Mouse (Mus musculus) stomach, postnatal 0 days (tissue): ENCODE measurements at regions not wholly inside any gene's neighbourhood (a gene's known extent, or its start where the extent isn't known, plus 50 kb on each side); places are given as distances from the start of the nearest gene placed in this dataset.
"Not testable (repeated sequence)": the region's sequence is repeated elsewhere in the genome, so short reads cannot be mapped to it uniquely, and the experiment has no call there.

Experiments
- ATAC-seq: fragments of 200-750 bp; cut with Nextera tagmentation; 2 replicates; pipeline ENCODE4 v1.8.0; 2017; ENCODE audit not compliant: low FRiP score, low TSS enrichment
- DNase-seq: peaks from one replicate; pipeline ENCODE4 v3.0.0-alpha.2; 2016; ENCODE audit warnings: low spot score
- H3K27ac ChIP-seq: fragments of 300-500 bp; sonication (generic); replicated peaks from 2 replicates; pipeline ENCODE4 v1.5.1; 2014; ENCODE audit warnings: mild to moderate bottlenecking, control low read depth
- H3K27me3 ChIP-seq: fragments of 300-500 bp; sonication (generic); 2 replicates; pipeline ENCODE4 v1.6.1; 2014; ENCODE audit warnings: low read length; ENCODE audit not compliant: control insufficient read depth, insufficient read depth
- H3K36me3 ChIP-seq: fragments of 300-500 bp; sonication (generic); 2 replicates; pipeline ENCODE4 v1.6.1; 2014; ENCODE audit warnings: low read length, mixed read lengths; ENCODE audit not compliant: control insufficient read depth, insufficient read depth
- H3K4me1 ChIP-seq: fragments of 300-500 bp; sonication (generic); replicated peaks from 2 replicates; pipeline ENCODE4 v1.6.1; 2014; ENCODE audit warnings: antibody characterized with exemption; ENCODE audit not compliant: control insufficient read depth, insufficient read depth
- H3K4me2 ChIP-seq: fragments of 300-500 bp; sonication (generic); replicated peaks from 2 replicates; pipeline ENCODE4 v1.6.1; 2014; ENCODE audit warnings: low read depth, mild to moderate bottlenecking, control low read depth, moderate library complexity
- H3K4me3 ChIP-seq: fragments of 300-500 bp; sonication (generic); 2 replicates; pipeline ENCODE4 v1.5.1; 2014; ENCODE audit warnings: low read depth, low read length, control low read depth
- H3K9ac ChIP-seq: fragments of 300-500 bp; sonication (generic); 2 replicates; pipeline ENCODE4 v1.6.1; 2014; ENCODE audit warnings: mild to moderate bottlenecking, low read length, control low read depth, mixed read lengths
- H3K9me3 ChIP-seq: fragments of 300-500 bp; sonication (generic); 2 replicates; pipeline ENCODE4 v1.6.1; 2016; ENCODE audit warnings: low read length; ENCODE audit not compliant: control insufficient read depth
- CTCF ChIP-seq: IDR thresholded peaks from 2 replicates; pipeline ENCODE4 v1.5.1; 2016; ENCODE audit warnings: antibody characterized with exemption, low read depth, mild to moderate bottlenecking, moderate library complexity
- EP300 ChIP-seq: optimal IDR thresholded peaks from 2 replicates; pipeline ENCODE3; 2016; ENCODE audit warnings: antibody characterized with exemption
- WGBS: fragments of 180-500 bp; shearing (Covaris S2); extraction: QIAGEN DNeasy Blood & Tissue Kit; methylation state at CpG from one replicate; pipeline ENCODE4 v1.1.7; 2014; 5-methylcytosine and 5-hydroxymethylcytosine counted together

- no peak overlapping the region for H3K27ac ChIP-seq
- no peaks in the 10 kb centered on the region for H3K9me3 ChIP-seq
- H3K4me3 ChIP-seq, result no peak overlapping the region
- H3K4me2 ChIP-seq, result no peak overlapping the region
- no peaks in the 10 kb centered on the region for H3K27me3 ChIP-seq
- DNase-seq (no peak), ATAC-seq (no peak)
- no peak for TF ChIP-seq CTCF
- TF ChIP-seq EP300, result no peak
- WGBS, result 50% methylated on average over 1 of the region's 1 CpGs
- H3K4me1 ChIP-seq, result no peaks in the 10 kb centered on the region
- no peaks in the 10 kb centered on the region for H3K36me3 ChIP-seq
- H3K9ac ChIP-seq, result no peak overlapping the region
These were observed 209.1 kb upstream of the Gap43 start for GRCm38 (mm10) chr16:42549591-42549990.

GRCm38 (mm10) chr16:42546229-42547163 lies 206.0 kb upstream of the Gap43 start:
- no peak for ATAC-seq
- no peak overlapping the region for H3K9ac ChIP-seq
- no peaks in the 10 kb centered on the region for H3K36me3 ChIP-seq
- H3K27ac ChIP-seq, result no peak overlapping the region
- H3K4me3 ChIP-seq, result no peak overlapping the region
- H3K27me3 ChIP-seq, result no peaks in the 10 kb centered on the region
- H3K9me3 ChIP-seq, result no peaks in the 10 kb centered on the region
- H3K4me1 ChIP-seq, result no peaks in the 10 kb centered on the region
- WGBS, result 50% methylated on average over 14 of the region's 14 CpGs
- TF ChIP-seq EP300, result no peak
- TF ChIP-seq CTCF, result no peak
- H3K4me2 ChIP-seq, result no peak overlapping the region
- no peak for DNase-seq

DNA sequence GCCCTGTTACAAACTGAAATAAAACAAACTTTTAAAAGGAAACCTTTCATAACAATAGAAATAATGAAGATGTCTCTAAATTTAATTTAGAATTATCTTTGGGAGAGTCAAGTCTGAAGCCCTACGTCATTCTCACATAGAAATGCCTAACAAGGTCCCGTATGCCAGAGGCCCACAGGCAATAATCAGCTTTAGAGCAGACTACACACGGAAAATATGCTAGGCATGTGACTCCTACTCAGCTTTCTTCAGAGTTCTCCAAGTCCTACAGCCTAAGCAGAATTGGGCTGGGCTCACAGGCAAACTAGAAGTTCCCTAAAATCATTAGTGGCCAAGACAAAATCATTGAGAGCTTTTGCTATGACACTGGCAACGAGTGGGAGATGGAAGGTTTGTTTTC lies 176.9 kb upstream of the Gap43 start:
- ATAC-seq (no peak), DNase-seq (no peak)
- H3K27ac ChIP-seq, result no peak overlapping the region
- no peaks in the 10 kb centered on the region for H3K36me3 ChIP-seq
- no peak for TF ChIP-seq EP300
- no peak for TF ChIP-seq CTCF
- H3K4me1 ChIP-seq, result no peaks in the 10 kb centered on the region
- H3K9me3 ChIP-seq, result no peaks in the 10 kb centered on the region
- H3K27me3 ChIP-seq, result no peaks in the 10 kb centered on the region
- H3K4me2 ChIP-seq, result no peak overlapping the region
- 65% methylated on average over 4 of the region's 4 CpGs for WGBS
- H3K4me3 ChIP-seq, result no peak overlapping the region
- no peak overlapping the region for H3K9ac ChIP-seq

GRCm38 (mm10) chr16:42515929-42516328 lies 175.5 kb upstream of the Gap43 start:
- H3K36me3 ChIP-seq, result no peaks in the 10 kb centered on the region
- TF ChIP-seq CTCF (no peak), EP300 (no peak)
- no peaks in the 10 kb centered on the region for H3K27me3 ChIP-seq
- H3K9ac ChIP-seq, result no peak overlapping the region
- no peaks in the 10 kb centered on the region for H3K4me1 ChIP-seq
- H3K27ac ChIP-seq, result no peak overlapping the region
- no peak overlapping the region for H3K4me3 ChIP-seq
- H3K4me2 ChIP-seq, result no peak overlapping the region
- WGBS, result 76% methylated on average over 3 of the region's 3 CpGs
- ATAC-seq, result no peak
- no peak for DNase-seq
- no peaks in the 10 kb centered on the region for H3K9me3 ChIP-seq

- Histone ChIP-seq H3K9me3 (no peaks in the 10 kb centered on the region), H3K4me1 (no peaks in the 10 kb centered on the region), H3K9ac (no peak overlapping the region), H3K4me3 (no peak overlapping the region), H3K4me2 (no peak overlapping the region), H3K36me3 (no peaks in the 10 kb centered on the region), H3K27ac (no peak overlapping the region), H3K27me3 (no peaks in the 10 kb centered on the region)
- ATAC-seq (no peak), DNase-seq (no peak)
- TF ChIP-seq EP300, result no peak
- TF ChIP-seq CTCF, result no peak
- 27% methylated on average over 9 of the region's 9 CpGs for WGBS
These were observed 164.7 kb upstream of the Gap43 start for GRCm38 (mm10) chr16:42505107-42505506.

DNA sequence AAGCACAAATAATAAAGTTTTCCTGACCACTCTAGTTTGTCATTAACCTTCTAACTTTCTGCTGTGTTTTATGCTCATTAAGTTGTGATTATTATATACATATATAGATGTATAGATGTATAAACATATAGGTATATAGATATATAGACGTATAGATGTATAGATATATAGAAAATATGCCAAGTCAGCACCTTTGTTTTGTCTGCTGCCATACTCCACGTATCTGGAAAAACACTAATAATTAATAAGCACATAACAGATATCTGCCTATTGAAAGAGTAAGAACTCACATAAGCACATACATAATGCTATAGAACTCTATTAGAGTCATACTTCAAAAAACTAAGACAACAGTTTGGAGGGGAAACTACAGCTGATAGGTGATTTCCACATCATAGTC lies 161.3 kb upstream of the Gap43 start:
- no peak for TF ChIP-seq EP300
- no peak for TF ChIP-seq CTCF
- H3K4me1 ChIP-seq, result no peaks in the 10 kb centered on the region
- H3K9me3 ChIP-seq, result no peaks in the 10 kb centered on the region
- no peak overlapping the region for H3K27ac ChIP-seq
- no peak overlapping the region for H3K9ac ChIP-seq
- no peak overlapping the region for H3K4me2 ChIP-seq
- H3K27me3 ChIP-seq, result no peaks in the 10 kb centered on the region
- no peaks in the 10 kb centered on the region for H3K36me3 ChIP-seq
- 88% methylated on average over 2 of the region's 2 CpGs for WGBS
- ATAC-seq, result no peak
- no peak for DNase-seq
- no peak overlapping the region for H3K4me3 ChIP-seq

- WGBS, result 47% methylated on average over 3 of the region's 3 CpGs
- H3K27ac ChIP-seq, ATAC-seq, H3K9ac ChIP-seq, H3K4me1 ChIP-seq, H3K4me2 ChIP-seq, H3K4me3 ChIP-seq, H3K36me3 ChIP-seq, H3K27me3 ChIP-seq, H3K9me3 ChIP-seq, DNase-seq: not testable (repeated sequence)
These were observed 160.7 kb upstream of the Gap43 start for GRCm38 (mm10) chr16:42501109-42501508.
